Mouse (Mus musculus) CH12.LX (cell line): ENCODE measurements around the gene Efna1. TPM values are rescaled to one million over a fixed set of nuclear protein-coding genes. Genes with fewer than 3 reads are reported as not detected.
A peak's percentile ranks its signal among the peaks of the same experiment; 100 is the strongest.

Source experiments
- DNase-seq: peaks from one replicate; pipeline ENCODE4 v3.0.0-alpha.2; 2013; ENCODE audit errors: extremely low read depth
- H3K27ac ChIP-seq: 2 replicates; pipeline ENCODE4 v1.5.1; 2012; ENCODE audit warnings: low read depth, mild to moderate bottlenecking, control low read depth, moderate library complexity; ENCODE audit not compliant: insufficient read depth
- H3K27me3 ChIP-seq: replicated peaks from 2 replicates; pipeline ENCODE3; 2012; ENCODE audit warnings: inconsistent platforms
- H3K36me3 ChIP-seq, 2 experiments: replicated peaks in 1 of 2; 2 replicates each; pipeline versions ENCODE3 to v1.6.1; 2012; ENCODE audit warnings: inconsistent platforms in 1 of 2, low read length in 1 of 2, mild to moderate bottlenecking in 1 of 2, mixed read lengths in 1 of 2, moderate library complexity in 1 of 2; ENCODE audit not compliant: control insufficient read depth in 1 of 2, insufficient read depth in 1 of 2
- H3K4me1 ChIP-seq, 2 experiments: 2 replicates each; pipeline ENCODE4 v1.6.1; 2012; ENCODE audit warnings: inconsistent platforms in 1 of 2, moderate library complexity in 1 of 2; ENCODE audit not compliant: insufficient read depth in 2 of 2, control insufficient read depth in 1 of 2
- H3K4me2 ChIP-seq: 2 replicates; pipeline ENCODE4 v1.6.1; 2012; ENCODE audit warnings: low read depth, mild to moderate bottlenecking, control low read depth; ENCODE audit not compliant: poor library complexity, insufficient read depth, severe bottlenecking
- H3K4me3 ChIP-seq, 3 experiments: fragments of 150-350 bp in 1 of 3; sonication (generic) in 1 of 3; replicated peaks in 1 of 3; 2 replicates each; pipeline versions ENCODE3 to v1.5.1; 2011 to 2012; ENCODE audit warnings: low read depth in 2 of 3, low read length in 2 of 3, mild to moderate bottlenecking in 2 of 3, moderate library complexity in 2 of 3, control low read depth in 1 of 3, improper control_type of control experiment in 1 of 3, inconsistent platforms in 1 of 3, mixed read lengths in 1 of 3; ENCODE audit not compliant: poor library complexity in 1 of 3
- H3K79me2 ChIP-seq: replicated peaks from 2 replicates; pipeline ENCODE4 v1.6.1; 2012; ENCODE audit warnings: mild to moderate bottlenecking, moderate library complexity; ENCODE audit not compliant: control insufficient read depth, poor library complexity, insufficient read depth, severe bottlenecking; ENCODE audit errors: extremely low read depth
- H3K9ac ChIP-seq: 2 replicates; pipeline ENCODE4 v1.6.1; 2012; ENCODE audit warnings: low read depth, mild to moderate bottlenecking, control low read depth, moderate library complexity; ENCODE audit not compliant: insufficient read depth
- H3K9me3 ChIP-seq: replicated peaks from 2 replicates; pipeline ENCODE3; 2012; ENCODE audit warnings: low read length, inconsistent platforms, mixed read lengths
- BHLHE40 ChIP-seq: IDR thresholded peaks from 2 replicates; pipeline ENCODE4 v1.6.1; 2011; ENCODE audit warnings: mild to moderate bottlenecking, low read depth, low read length, improper control_type of control experiment
- CHD1 ChIP-seq: IDR thresholded peaks from 2 replicates; pipeline ENCODE4 v1.6.1; 2012; ENCODE audit warnings: low read depth, low read length, improper control_type of control experiment, inconsistent platforms
- CHD2 ChIP-seq: IDR thresholded peaks from 2 replicates; pipeline ENCODE4 v1.6.1; 2011; ENCODE audit warnings: low read length, improper control_type of control experiment
- CTCF ChIP-seq, 2 experiments: IDR thresholded peaks in 1 of 2; conservative IDR thresholded peaks in 1 of 2; 2 replicates each; pipeline ENCODE4 v1.5.1; 2011 to 2012; ENCODE audit warnings: low read depth in 2 of 2, low read length in 2 of 2, improper control_type of control experiment in 1 of 2, inconsistent platforms in 1 of 2, mild to moderate bottlenecking in 1 of 2, moderate library complexity in 1 of 2
- E2F4 ChIP-seq: IDR thresholded peaks from 2 replicates; pipeline ENCODE4 v1.6.1; 2011; ENCODE audit warnings: low read depth, low read length, improper control_type of control experiment; ENCODE audit not compliant: insufficient replicate concordance
- ELF1 ChIP-seq: IDR thresholded peaks from 2 replicates; pipeline ENCODE4 v1.6.1; 2014; ENCODE audit warnings: low read depth, mild to moderate bottlenecking, inconsistent platforms, low read length, improper control_type of control experiment
- EP300 ChIP-seq: IDR thresholded peaks from 2 replicates; pipeline ENCODE4 v1.6.1; 2011; ENCODE audit warnings: low read length, improper control_type of control experiment
- ETS1 ChIP-seq: conservative IDR thresholded peaks from 2 replicates; pipeline ENCODE4 v1.6.1; 2012; ENCODE audit warnings: low read depth, mild to moderate bottlenecking, inconsistent platforms, low read length, improper control_type of control experiment, moderate library complexity
- GABPA ChIP-seq: IDR thresholded peaks from 2 replicates; pipeline ENCODE4 v1.6.1; 2012; ENCODE audit warnings: low read depth, low read length, improper control_type of control experiment, inconsistent platforms; ENCODE audit not compliant: insufficient replicate concordance
- IRF4 ChIP-seq: IDR thresholded peaks from 2 replicates; pipeline ENCODE4 v1.6.1; 2014; ENCODE audit warnings: low read depth, mild to moderate bottlenecking, inconsistent platforms, low read length, improper control_type of control experiment
- JUN ChIP-seq: IDR thresholded peaks from 2 replicates; pipeline ENCODE4 v1.6.1; 2011; ENCODE audit warnings: low read depth, mild to moderate bottlenecking, low read length, improper control_type of control experiment, moderate library complexity; ENCODE audit not compliant: insufficient read depth
- JUND ChIP-seq: conservative IDR thresholded peaks from 2 replicates; pipeline ENCODE4 v1.6.1; 2011; ENCODE audit warnings: low read depth, low read length, improper control_type of control experiment
- KAT2A ChIP-seq: IDR thresholded peaks from 2 replicates; pipeline ENCODE4 v1.6.1; 2012; ENCODE audit warnings: low read length, improper control_type of control experiment, inconsistent platforms; ENCODE audit not compliant: insufficient replicate concordance
- MAFK ChIP-seq: IDR thresholded peaks from 2 replicates; pipeline ENCODE4 v1.6.1; 2011; ENCODE audit warnings: low read length, improper control_type of control experiment; ENCODE audit not compliant: insufficient replicate concordance
- MAX ChIP-seq: IDR thresholded peaks from 2 replicates; pipeline ENCODE4 v1.6.1; 2011; ENCODE audit warnings: low read length, improper control_type of control experiment
- MAZ ChIP-seq: IDR thresholded peaks from 2 replicates; pipeline ENCODE4 v1.6.1; 2012; ENCODE audit warnings: low read depth, mild to moderate bottlenecking, inconsistent platforms, low read length, improper control_type of control experiment, moderate library complexity
- MEF2A ChIP-seq: IDR thresholded peaks from 2 replicates; pipeline ENCODE4 v1.6.1; 2014; ENCODE audit warnings: low read depth, mild to moderate bottlenecking, inconsistent platforms, low read length, improper control_type of control experiment, borderline replicate concordance
- MXI1 ChIP-seq: IDR thresholded peaks from 2 replicates; pipeline ENCODE4 v1.6.1; 2011; ENCODE audit warnings: mild to moderate bottlenecking, low read depth, low read length, improper control_type of control experiment
- MYC ChIP-seq: IDR thresholded peaks from 2 replicates; pipeline ENCODE4 v1.6.1; 2011; ENCODE audit warnings: low read depth, mild to moderate bottlenecking, improper control_type of control experiment, low read length
- NELFE ChIP-seq: IDR thresholded peaks from 2 replicates; pipeline ENCODE4 v1.6.1; 2011; ENCODE audit warnings: low read depth, low read length, improper control_type of control experiment
- PAX5 ChIP-seq: IDR thresholded peaks from 2 replicates; pipeline ENCODE4 v1.6.1; 2012; ENCODE audit warnings: low read length, inconsistent platforms, mixed read lengths
- POLR2A ChIP-seq: IDR thresholded peaks from 2 replicates; pipeline ENCODE4 v1.6.1; 2011; ENCODE audit warnings: low read depth, mild to moderate bottlenecking, improper control_type of control experiment, low read length
- RAD21 ChIP-seq: IDR thresholded peaks from 2 replicates; pipeline ENCODE4 v1.6.1; 2011; ENCODE audit warnings: low read depth, mild to moderate bottlenecking, low read length, improper control_type of control experiment, moderate library complexity
- RCOR1 ChIP-seq: conservative IDR thresholded peaks from 2 replicates; pipeline ENCODE4 v1.6.1; 2012; ENCODE audit warnings: low read depth, mild to moderate bottlenecking, inconsistent platforms, low read length, improper control_type of control experiment
- SMC3 ChIP-seq: IDR thresholded peaks from 2 replicates; pipeline ENCODE4 v1.6.1; 2011; ENCODE audit warnings: low read depth, low read length, improper control_type of control experiment
- TBP ChIP-seq: conservative IDR thresholded peaks from 2 replicates; pipeline ENCODE4 v1.6.1; 2011; ENCODE audit warnings: low read depth, low read length, improper control_type of control experiment
- TCF12 ChIP-seq: IDR thresholded peaks from 2 replicates; pipeline ENCODE4 v1.6.1; 2014; ENCODE audit warnings: low read depth, mild to moderate bottlenecking, inconsistent platforms, low read length, improper control_type of control experiment
- USF1 ChIP-seq: IDR thresholded peaks from 2 replicates; pipeline ENCODE4 v1.6.1; 2014; ENCODE audit warnings: low read depth, mild to moderate bottlenecking, inconsistent platforms, low read length, improper control_type of control experiment
- USF2 ChIP-seq: conservative IDR thresholded peaks from 2 replicates; pipeline ENCODE4 v1.6.1; 2011; ENCODE audit warnings: low read depth, low read length, improper control_type of control experiment
- ZC3H11A ChIP-seq: IDR thresholded peaks from 2 replicates; pipeline ENCODE4 v1.6.1; 2012; ENCODE audit warnings: low read depth, mild to moderate bottlenecking, inconsistent platforms, low read length, improper control_type of control experiment
- ZMIZ1 ChIP-seq: IDR thresholded peaks from 2 replicates; pipeline ENCODE4 v1.6.1; 2012; ENCODE audit warnings: low read depth, mild to moderate bottlenecking, inconsistent platforms, low read length, improper control_type of control experiment
- ZNF384 ChIP-seq: IDR thresholded peaks from 2 replicates; pipeline ENCODE4 v1.6.1; 2012; ENCODE audit warnings: low read depth, low read length, improper control_type of control experiment, inconsistent platforms
- dilution Hi-C: fragments of 300-500 bp; cut with MboI; formaldehyde crosslinking; loops from 2 replicates; pipeline ENCODE4 v1.14.3; 2020; ENCODE audit warnings: low sequenced_read_pairs; ENCODE audit not compliant: extremely low pct_unique_long_range_greater_than_20kb, extremely low pct_ligation_motif_present
- in situ Hi-C: fragments of 300-500 bp; cut with MboI; formaldehyde crosslinking; loops from 3 replicates; pipeline ENCODE4 v1.14.3; 2019; ENCODE audit warnings: low sequenced_read_pairs, low pct_ligation_motif_present, low pct_unique_long_range_greater_than_20kb, mixed read lengths
- polyA plus RNA-seq: library from polyadenylated mRNA; unstranded; fragments of >175 nt; gene quantifications from 2 replicates; pipeline ENCODE4 v1.2.1, GENCODE M21; 2012; ENCODE audit warnings: low read depth; ENCODE audit not compliant: insufficient read length
- total RNA-seq, 2 experiments: library from RNA; depleted of rRNA; stranded (reverse); fragments of 300-350 nt in 1 of 2; fragments of >200 nt in 1 of 2; gene quantifications; 2 replicates each; pipeline ENCODE4 v1.2.3; 2012 to 2014

The Efna1 gene
- total and polyA plus RNA-seq, 3 experiments = 0.70 to 0.93 (median 0.71) TPM

GRCm38 (mm10) chr3:89268916-89269315 is 12.0 kb downstream of the Efna1 start:
- H3K4me2 ChIP-seq = peak overlapping the region; percentile 67
- DNase-seq = no peak
- dilution Hi-C loops (no loop called here), in situ Hi-C loops (no loop called here)
- H3K4me1 ChIP-seq = peaks cover 12 to 36% of the 10 kb centered on the region in 2 experiments
- no peak overlapping the region for H3K27ac ChIP-seq
- H3K27me3 ChIP-seq = peaks cover 3% of the 10 kb centered on the region
- H3K9ac ChIP-seq = no peak overlapping the region
- TF ChIP-seq ETS1 = no peak
- TF ChIP-seq BHLHE40 = no peak
- 0 out of 2 replicates have a peak, but pooled peaks have one; percentile 8 for TF ChIP-seq POLR2A
- no peak for TF ChIP-seq PAX5
- TF ChIP-seq, all 38 proteins: peak for 1
- Histone ChIP-seq H3K9me3 (no peaks in the 10 kb centered on the region), H3K36me3 (peaks cover 0 to 13% of the 10 kb centered on the region in 2 experiments), H3K79me2 (peaks cover 12% of the 10 kb centered on the region; the same call in 1 of the 2 replicates), H3K4me3 (no peak overlapping the region)

DNA sequence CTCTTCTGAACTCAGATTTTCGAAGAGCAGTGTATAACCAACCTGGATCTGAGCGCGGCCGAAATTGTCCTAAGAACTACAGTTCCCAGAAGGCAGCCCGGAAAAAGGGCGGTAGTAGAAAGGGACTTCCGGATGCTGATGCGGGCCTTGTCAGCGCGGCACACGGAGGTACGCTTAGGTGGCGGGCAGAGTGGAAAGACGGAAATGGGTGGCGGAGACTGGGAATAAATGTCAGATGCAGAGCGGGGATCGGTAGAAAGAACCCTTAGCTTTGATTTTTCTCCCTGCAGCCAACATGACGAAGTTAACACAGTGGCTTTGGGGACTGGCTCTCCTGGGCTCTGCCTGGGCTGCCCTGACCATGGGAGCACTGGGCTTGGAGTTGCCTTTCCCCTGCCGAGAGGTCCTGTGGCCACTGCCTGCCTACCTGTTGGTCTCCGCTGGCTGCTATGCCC is 14.5 kb downstream of the Efna1 start:
- H3K27me3 ChIP-seq = peaks cover 3% of the 10 kb centered on the region
- peak overlapping the region; percentile 79 for H3K4me2 ChIP-seq
- DNase-seq = peak; percentile 89
- H3K79me2 ChIP-seq = peaks cover 12% of the 10 kb centered on the region; the same call in 1 of the 2 replicates
- peaks cover 12 to 36% of the 10 kb centered on the region in 2 experiments for H3K4me1 ChIP-seq
- H3K9me3 ChIP-seq = no peaks in the 10 kb centered on the region
- peak overlapping the region; percentile 79 for H3K9ac ChIP-seq
- peak overlapping the region; percentile 44; the same call in 1 of the 2 replicates for H3K27ac ChIP-seq
- H3K36me3 ChIP-seq = peaks cover 0 to 13% of the 10 kb centered on the region in 2 experiments
- in situ Hi-C loops = no loop called here
- peak overlapping the region; percentile 70 to 95 (median 86) for H3K4me3 ChIP-seq
- dilution Hi-C loops = no loop called here
- TF ChIP-seq MAX (peak; percentile 77), KAT2A (peak; percentile 98), ZNF384 (no peak), ELF1 (peak; percentile 96), NELFE (peak; percentile 94), ETS1 (no peak), USF1 (no peak), MAZ (0 out of 2 replicates have a peak, but pooled peaks have one; percentile 42), MXI1 (peak; percentile 81), ZC3H11A (no peak), E2F4 (peak; percentile 86; the same call in 1 of the 2 replicates), RCOR1 (0 out of 2 replicates have a peak, but pooled peaks have one; percentile 49), JUN (no peak), MYC (peak; percentile 63; the same call in 1 of the 2 replicates), JUND (no peak; the same call in 1 of the 2 replicates), TBP (peak; percentile 85; the same call in 1 of the 2 replicates), RAD21 (no peak), IRF4 (peak; percentile 60), EP300 (no peak), ZMIZ1 (peak; percentile 83), CHD1 (no peak), USF2 (no peak), GABPA (peak; percentile 73; the same call in 1 of the 2 replicates), POLR2A (peak; percentile 91), MAFK (peak; percentile 39; the same call in 1 of the 2 replicates), MEF2A (peak; percentile 69), SMC3 (no peak), CTCF (conservative IDR thresholded peaks at IDR 0.05 in 1 of 2, IDR thresholded peaks at IDR 0.05 in 1 of 2; ENCODE audit: low read depth in 2 of 2, low read length in 2 of 2) (no peak), CHD2 (peak; percentile 52; the same call in 1 of the 2 replicates), TCF12 (peak; percentile 91)
